In genomic region chr5:48583431-48583830, GRCm38 (mm10) we compare ENCODE assay signal across 30 mouse cellular contexts.
DNase-seq lines count a peak whose midpoint lies in the region; ATAC-seq and TF ChIP-seq lines count a peak whose summit lies in the region.
"Had no signal": no experiment of that assay in that cellular context is flagged by ENCODE, and none has a peak within 500 bp of the region (broad histone marks: within the 10 kb centered on the region; RNA-seq: fewer than 3 reads in every experiment).

No protein-coding gene starts in this region.

- no peaks in the 10 kb centered on the region for H3K4me1 ChIP-seq in embryonic facial prominence, embryonic 11.5 days (ENCODE audit: control insufficient read depth, insufficient read depth, low read length)
- no peaks in the 10 kb centered on the region for H3K4me1 ChIP-seq in embryonic facial prominence, embryonic 10.5 days
- H3K4me1 ChIP-seq in lung, embryonic 14.5 days (ENCODE audit: insufficient read depth): no peaks in the 10 kb centered on the region
- H3K4me1 ChIP-seq: embryonic facial prominence, embryonic 13.5 days; forebrain, embryonic 12.5 days; heart, embryonic 10.5 days; heart, embryonic 15.5 days; limb, embryonic 13.5 days; liver, embryonic 13.5 days; midbrain, embryonic 10.5 days; neural tube, embryonic 12.5 days had no signal

- H3K27me3 ChIP-seq in embryonic facial prominence, embryonic 11.5 days (ENCODE audit: control insufficient read depth, insufficient read depth, low read length): no peaks in the 10 kb centered on the region
- no peaks in the 10 kb centered on the region for H3K27me3 ChIP-seq in embryonic facial prominence, embryonic 10.5 days (replicated peaks; ENCODE audit: low read depth, poor library complexity, severe bottlenecking)
- H3K27me3 ChIP-seq in lung, embryonic 14.5 days (ENCODE audit: insufficient read depth, low read length): no peaks in the 10 kb centered on the region
- H3K27me3 ChIP-seq: embryonic facial prominence, embryonic 13.5 days; forebrain, embryonic 12.5 days; heart, embryonic 15.5 days; limb, embryonic 13.5 days; liver, embryonic 13.5 days; neural tube, embryonic 12.5 days; Patski had no signal

- H3K4me3 ChIP-seq in embryonic facial prominence, embryonic 11.5 days (ENCODE audit: low read depth, low read length): no peak overlapping the region
- H3K4me3 ChIP-seq in embryonic facial prominence, embryonic 10.5 days: no peak overlapping the region
- no peak overlapping the region for H3K4me3 ChIP-seq in lung, embryonic 14.5 days (ENCODE audit: low read depth, low read length)
- H3K4me3 ChIP-seq: embryonic facial prominence, embryonic 13.5 days; erythroblast, embryonic 14.5 days; forebrain, embryonic 12.5 days; heart, embryonic 10.5 days; heart, embryonic 15.5 days; limb, embryonic 13.5 days; liver, embryonic 13.5 days; midbrain, embryonic 10.5 days; myocyte; neural tube, embryonic 12.5 days had no signal

- WGBS in embryonic facial prominence, embryonic 11.5 days: 77% methylated on average over 1 of the region's 1 CpGs
- 82% methylated on average over 1 of the region's 1 CpGs for WGBS in embryonic facial prominence, embryonic 10.5 days
- 21% methylated on average over 1 of the region's 1 CpGs for WGBS in lung, embryonic 14.5 days

- no peaks in the 10 kb centered on the region for H3K36me3 ChIP-seq in embryonic facial prominence, embryonic 11.5 days (replicated peaks; ENCODE audit: control insufficient read depth, insufficient read depth, low read depth, low read length)
- no peaks in the 10 kb centered on the region for H3K36me3 ChIP-seq in embryonic facial prominence, embryonic 10.5 days (replicated peaks)
- H3K36me3 ChIP-seq in lung, embryonic 14.5 days (ENCODE audit: insufficient read depth): no peaks in the 10 kb centered on the region
- H3K36me3 ChIP-seq: embryonic facial prominence, embryonic 13.5 days; forebrain, embryonic 12.5 days; G1E; heart, embryonic 10.5 days; heart, embryonic 15.5 days; limb, embryonic 13.5 days; liver, embryonic 13.5 days; midbrain, embryonic 10.5 days; neural tube, embryonic 12.5 days had no signal

- H3K4me2 ChIP-seq in embryonic facial prominence, embryonic 11.5 days (ENCODE audit: low read depth, low read length): no peak overlapping the region
- no peak overlapping the region for H3K4me2 ChIP-seq in lung, embryonic 14.5 days
- H3K4me2 ChIP-seq: embryonic facial prominence, embryonic 13.5 days; forebrain, embryonic 12.5 days; heart, embryonic 15.5 days; limb, embryonic 13.5 days; liver, embryonic 13.5 days; neural tube, embryonic 12.5 days had no signal

- no peak overlapping the region for H3K9ac ChIP-seq in embryonic facial prominence, embryonic 11.5 days (replicated peaks; ENCODE audit: low read length)
- H3K9ac ChIP-seq in lung, embryonic 14.5 days: no peak overlapping the region
- H3K9ac ChIP-seq: embryonic facial prominence, embryonic 13.5 days; forebrain, embryonic 12.5 days; heart, embryonic 15.5 days; limb, embryonic 13.5 days; liver, embryonic 13.5 days; neural tube, embryonic 12.5 days had no signal

- DNase-seq in adrenal gland, postnatal 10 days: peak; percentile 10
- no peak for DNase-seq in adrenal gland, postnatal 4 days (ENCODE audit: low spot score in 2 of 2)
- peak; percentile 4 for DNase-seq in embryonic facial prominence, embryonic 11.5 days (ENCODE audit: low spot score)
- DNase-seq in embryonic facial prominence, embryonic 10.5 days (ENCODE audit: low spot score): no peak
- DNase-seq in lung, embryonic 14.5 days: peak; percentile 63
- DNase-seq in lung, postnatal 4 days: no peak
- DNase-seq in forelimb bud, embryonic 11.5 days (ENCODE audit: low read depth, low spot score): peak; percentile 47
- no peak for DNase-seq in gastrocnemius, adult 8-10 months (ENCODE audit: low spot score in 2 of 2)
- DNase-seq: cerebellum, adult 9-10 months; gastrocnemius, postnatal 25 days; heart, adult 11 months; kidney, adult 9 months; kidney, postnatal 4 days; liver, embryonic 13.5 days; lung, adult 18-20 months; lung, postnatal 10 days; right cerebral cortex, adult 18-20 months; spleen, adult 18-20 months had no signal

- ATAC-seq in embryonic facial prominence, embryonic 11.5 days (replicated peaks; ENCODE audit: insufficient number of reproducible peaks, low FRiP score, low TSS enrichment, low read depth): no peak
- ATAC-seq in lung, embryonic 14.5 days (ENCODE audit: insufficient read depth): peak; percentile 41; the same call in 1 of the 2 replicates
- ATAC-seq: intestine, embryonic 16.5 days; Patski had no signal

- no peaks in the 10 kb centered on the region for H3K9me3 ChIP-seq in embryonic facial prominence, embryonic 11.5 days (replicated peaks; ENCODE audit: control insufficient read depth, low read length)
- no peaks in the 10 kb centered on the region for H3K9me3 ChIP-seq in embryonic facial prominence, embryonic 10.5 days
- no peaks in the 10 kb centered on the region for H3K9me3 ChIP-seq in lung, embryonic 14.5 days (ENCODE audit: low read depth, low read length)
- H3K9me3 ChIP-seq: embryonic facial prominence, embryonic 13.5 days; forebrain, embryonic 12.5 days; G1E; heart, embryonic 10.5 days; heart, embryonic 15.5 days; limb, embryonic 13.5 days; liver, embryonic 13.5 days; midbrain, embryonic 10.5 days; neural tube, embryonic 12.5 days had no signal

- no peak for TF ChIP-seq CTCF in lung, embryonic 14.5 days (IDR thresholded peaks at IDR 0.05; ENCODE audit: low read depth)

- H3K27ac ChIP-seq in embryonic facial prominence, embryonic 11.5 days (replicated peaks; ENCODE audit: low read depth, low read length): no peak overlapping the region
- H3K27ac ChIP-seq in embryonic facial prominence, embryonic 10.5 days (replicated peaks): no peak overlapping the region
- no peak overlapping the region for H3K27ac ChIP-seq in lung, embryonic 14.5 days (ENCODE audit: low read depth)
- H3K27ac ChIP-seq: embryonic facial prominence, embryonic 13.5 days; forebrain, embryonic 12.5 days; heart, embryonic 10.5 days; heart, embryonic 15.5 days; limb, embryonic 13.5 days; liver, embryonic 13.5 days; midbrain, embryonic 10.5 days; neural tube, embryonic 12.5 days had no signal

Comparison
In these comparisons a context has a peak if more than half of its experiments do, and no peak if none do; other contexts are left out.
1. DNase-seq: peak in adrenal gland, postnatal 10 days (single experiment), embryonic facial prominence, embryonic 11.5 days (single experiment), lung, embryonic 14.5 days (single experiment) and forelimb bud, embryonic 11.5 days (single experiment); none in adrenal gland, postnatal 4 days (0 of 2), embryonic facial prominence, embryonic 10.5 days (single experiment), lung, postnatal 4 days (0 of 2) and gastrocnemius, adult 8-10 months (0 of 2).